Mouse (Mus musculus) spleen, postnatal 10 days (tissue): ENCODE measurements around the gene Krtap26-1.

Experiments used
- DNase-seq, 2 experiments: peaks; one replicate each; pipeline ENCODE4 v3.0.0; 2021 to 2022; ENCODE audit warnings: low spot score in 2 of 2

Gene Krtap26-1

GRCm38 (mm10) chr16:88647358-88647846, at the start of gene Krtap26-1:
TSS of gene Krtap26-1 (minus strand) at chr16:88647796.
- no peak for DNase-seq

GRCm38 (mm10) chr16:88696256-88696655, 48.7 kb upstream of the Krtap26-1 start:
- no peak for DNase-seq

- DNase-seq = no peak
Measured at GRCm38 (mm10) chr16:88681282-88681681, 33.7 kb upstream of the Krtap26-1 start.

GRCm38 (mm10) chr16:88679099-88679498, 31.5 kb upstream of the Krtap26-1 start:
- DNase-seq = no peak

- no peak for DNase-seq
Measured at GRCm38 (mm10) chr16:88671571-88671970, 24.0 kb upstream of the Krtap26-1 start, which contains the start of gene Krtap27-1. TSS of gene Krtap27-1 (minus strand) at chr16:88671671.

GRCm38 (mm10) chr16:88657426-88657825, 9.8 kb upstream of the Krtap26-1 start:
- no peak for DNase-seq

GRCm38 (mm10) chr16:88651952-88652351, 4.4 kb upstream of the Krtap26-1 start:
- DNase-seq = no peak

- no peak for DNase-seq
Measured at GRCm38 (mm10) chr16:88651082-88651481, 3.5 kb upstream of the Krtap26-1 start.

- no peak for DNase-seq
Measured at GRCm38 (mm10) chr16:88646366-88647111, 1.1 kb downstream of the Krtap26-1 start.

GRCm38 (mm10) chr16:88640053-88640452, 7.5 kb downstream of the Krtap26-1 start:
- DNase-seq = no peak

GRCm38 (mm10) chr16:88635142-88635541, 12.5 kb downstream of the Krtap26-1 start:
- no peak for DNase-seq

- no peak for DNase-seq
Measured at GRCm38 (mm10) chr16:88631474-88631873, 16.1 kb downstream of the Krtap26-1 start.

- DNase-seq = no peak
Measured at GRCm38 (mm10) chr16:88627566-88627965, 20.0 kb downstream of the Krtap26-1 start, which contains the start of gene 2310079G19Rik. TSS of gene 2310079G19Rik (minus strand) at chr16:88627666.

- no peak for DNase-seq
Measured at GRCm38 (mm10) chr16:88612712-88613111, 34.9 kb downstream of the Krtap26-1 start.

- DNase-seq = no peak
Measured at GRCm38 (mm10) chr16:88611922-88612321, 35.7 kb downstream of the Krtap26-1 start, which contains the start of gene Krtap24-1. TSS of gene Krtap24-1 (minus strand) at chr16:88612279.

GRCm38 (mm10) chr16:88604570-88604969, 43.0 kb downstream of the Krtap26-1 start:
- no peak for DNase-seq

- DNase-seq = no peak
Measured at GRCm38 (mm10) chr16:88602464-88602863, 45.1 kb downstream of the Krtap26-1 start.

- no peak for DNase-seq
Measured at GRCm38 (mm10) chr16:88600303-88600702, 47.3 kb downstream of the Krtap26-1 start.

- DNase-seq = no peak
Measured at GRCm38 (mm10) chr16:88599504-88600237, 47.9 kb downstream of the Krtap26-1 start.
